Mouse (Mus musculus) fat pad, adult 2 months (tissue): Measurements from ENCODE around the gene Serpinh1.
"Not testable (repeated sequence)": the region's sequence is repeated elsewhere in the genome, so short reads cannot be mapped to it uniquely, and the experiment has no call there.

Source experiments
- DNase-seq: peaks from one replicate; pipeline ENCODE4 v3.0.0-alpha.2; 2011; ENCODE audit warnings: low read depth, low spot score; ENCODE audit errors: extremely low read depth

Gene Serpinh1

DNA sequence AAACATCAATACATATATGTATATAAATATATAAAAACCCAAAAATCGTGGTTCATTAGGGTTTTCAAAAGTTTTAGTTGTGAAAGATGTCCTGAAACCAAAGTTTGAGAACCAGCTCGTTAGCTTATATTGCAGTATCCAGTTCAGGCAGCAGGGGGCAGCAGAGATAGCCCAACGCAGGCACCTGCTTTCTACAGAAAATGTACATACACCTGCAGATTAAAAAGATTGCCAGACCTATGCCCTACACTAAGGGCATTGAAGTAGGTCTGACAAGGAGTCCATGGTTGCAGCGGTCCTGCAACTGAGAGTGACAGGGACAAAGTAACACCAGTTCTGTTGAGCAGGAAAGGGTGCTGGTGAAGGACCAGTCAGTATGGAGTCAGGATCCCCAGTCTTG, 22.4 kb upstream of the Serpinh1 start:
- DNase-seq = no peak

DNA sequence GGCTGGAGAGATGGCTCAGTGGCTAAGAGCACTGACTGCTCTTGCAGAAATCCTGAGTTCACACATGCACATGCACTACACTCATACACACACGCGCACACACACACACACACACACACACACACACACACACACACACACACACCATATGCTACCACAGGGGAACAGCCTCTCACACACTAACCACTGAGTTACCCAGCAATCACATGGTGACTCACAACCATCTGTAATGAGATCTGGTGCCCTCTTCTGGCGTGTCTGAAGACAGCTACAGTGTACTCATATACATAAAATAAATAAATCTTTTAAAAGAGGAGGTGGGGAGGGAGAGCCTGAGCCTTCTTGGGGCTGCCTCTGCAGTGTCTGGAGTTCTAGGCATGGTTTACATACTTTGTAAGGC, 21.3 kb upstream of the Serpinh1 start:
- not testable (repeated sequence) for DNase-seq

DNA sequence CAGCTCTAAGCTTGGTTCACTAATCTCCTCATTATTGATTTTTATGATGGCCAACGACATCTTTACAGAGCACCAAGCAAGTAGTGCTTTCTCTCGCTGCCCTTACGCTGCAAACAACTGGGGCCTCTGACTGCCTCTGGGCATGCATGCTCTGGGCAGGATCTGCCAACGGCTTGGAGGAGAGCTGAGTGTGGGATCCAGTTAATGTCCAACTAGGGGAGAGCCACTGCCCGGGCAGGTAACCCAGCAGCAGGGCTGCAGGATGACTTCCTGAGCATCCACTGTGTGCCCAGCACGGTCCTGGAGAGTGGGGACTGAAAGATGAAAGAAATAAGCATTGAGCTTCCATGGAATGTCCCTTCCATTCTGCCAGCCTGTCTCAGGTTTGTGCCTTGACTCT, 13.7 kb upstream of the Serpinh1 start:
- no peak for DNase-seq

DNA sequence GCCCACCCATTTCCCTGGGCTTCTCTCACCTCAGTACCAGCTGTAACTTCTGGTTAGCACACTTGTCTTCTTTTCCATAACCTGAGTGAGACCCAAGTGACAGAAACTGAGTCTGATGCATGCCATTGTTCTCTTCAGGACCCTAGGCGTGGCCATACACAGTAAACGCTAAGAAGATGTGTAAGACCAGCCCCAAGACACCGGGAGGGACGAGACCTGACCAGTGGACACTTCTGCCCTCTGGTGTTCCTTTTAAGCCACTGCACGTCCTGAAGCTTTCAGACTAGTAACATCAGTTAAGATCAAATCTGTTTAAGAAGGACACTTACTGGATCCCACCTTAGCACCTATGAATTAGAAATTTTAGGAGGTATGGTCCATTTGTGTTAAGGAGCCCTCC, 12.0 kb upstream of the Serpinh1 start:
- DNase-seq = no peak

GRCm38 (mm10) chr7:99362137-99362536, 9.1 kb upstream of the Serpinh1 start:
- DNase-seq = no peak

- no peak for DNase-seq
Observed at GRCm38 (mm10) chr7:99360803-99361414, 7.9 kb upstream of the Serpinh1 start.

- DNase-seq = no peak
Observed at GRCm38 (mm10) chr7:99360021-99360802, 7.2 kb upstream of the Serpinh1 start.

DNA sequence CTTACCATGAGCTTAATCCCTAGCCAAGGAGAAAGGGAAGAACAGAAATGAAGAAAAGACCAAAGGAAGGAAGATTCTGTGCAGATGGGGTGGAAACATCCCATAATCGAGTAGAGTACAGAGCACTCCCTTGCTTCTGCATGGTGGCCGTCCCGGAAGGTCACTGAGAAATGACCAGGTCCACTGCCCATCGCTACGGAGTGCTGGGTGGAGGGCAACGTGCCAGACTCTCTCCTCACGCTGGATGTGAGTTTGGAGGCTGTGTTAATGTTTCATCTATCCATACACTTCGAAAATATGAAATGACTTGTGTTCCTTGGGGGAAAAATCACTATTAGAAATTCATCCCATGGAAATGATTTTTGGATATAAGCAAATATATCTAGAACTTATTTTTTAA, 5.3 kb upstream of the Serpinh1 start:
- DNase-seq = no peak

- DNase-seq = no peak
Observed at GRCm38 (mm10) chr7:99357201-99357600, 4.2 kb upstream of the Serpinh1 start.

DNA sequence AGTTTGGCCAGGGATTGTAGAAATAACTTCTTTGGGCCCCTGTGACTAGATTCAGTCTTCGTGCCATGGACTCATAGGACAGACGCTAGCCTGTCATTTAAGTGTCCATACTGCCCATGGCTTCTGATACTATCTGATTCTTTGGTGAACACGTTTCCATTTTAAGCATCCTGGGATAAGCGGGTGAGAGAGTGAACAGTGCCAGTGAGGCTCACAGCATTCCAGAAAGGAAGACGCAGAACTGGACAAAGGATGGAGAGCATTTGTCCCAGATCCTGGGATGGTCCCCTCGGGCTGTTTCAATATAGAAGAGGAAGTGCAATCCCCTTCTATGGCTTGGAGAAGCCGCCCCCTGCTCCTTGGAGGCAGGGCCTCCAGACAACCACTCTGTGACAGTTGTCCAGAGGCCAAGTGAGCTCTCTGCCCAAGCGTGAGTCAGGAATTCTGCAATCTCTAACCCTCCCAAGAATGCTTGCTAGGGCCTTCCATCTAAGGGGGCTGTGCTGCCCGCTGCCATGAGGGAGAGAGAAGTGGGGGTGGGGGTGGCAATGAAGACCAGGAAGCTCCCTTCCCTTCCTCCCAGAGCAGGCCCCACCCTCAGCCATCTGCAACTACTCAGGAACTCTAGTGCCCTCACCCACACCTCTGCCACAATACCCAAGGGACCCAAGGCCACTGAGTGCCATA, 3.3 kb upstream of the Serpinh1 start:
- DNase-seq = no peak

DNA sequence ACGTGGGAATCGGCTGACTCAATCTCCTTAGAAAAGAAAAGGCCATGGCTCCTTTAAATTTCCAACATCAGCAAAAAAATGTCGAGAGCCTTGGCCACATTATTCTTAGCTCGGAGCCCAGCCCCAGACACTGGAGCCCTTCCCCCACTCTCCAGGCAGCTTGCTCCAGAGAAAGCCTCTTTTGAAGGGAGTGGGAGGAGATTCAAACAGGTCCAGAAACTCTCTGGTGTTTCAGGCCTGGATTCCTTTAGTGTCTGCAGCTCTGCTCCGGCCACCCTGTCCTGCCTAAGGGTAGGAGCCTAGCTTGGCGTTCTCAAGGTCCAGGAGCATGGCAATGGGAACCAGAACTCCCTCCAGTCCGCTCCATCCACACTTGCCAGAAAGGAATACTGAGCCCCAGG, 2.7 kb upstream of the Serpinh1 start:
- no peak for DNase-seq

DNA sequence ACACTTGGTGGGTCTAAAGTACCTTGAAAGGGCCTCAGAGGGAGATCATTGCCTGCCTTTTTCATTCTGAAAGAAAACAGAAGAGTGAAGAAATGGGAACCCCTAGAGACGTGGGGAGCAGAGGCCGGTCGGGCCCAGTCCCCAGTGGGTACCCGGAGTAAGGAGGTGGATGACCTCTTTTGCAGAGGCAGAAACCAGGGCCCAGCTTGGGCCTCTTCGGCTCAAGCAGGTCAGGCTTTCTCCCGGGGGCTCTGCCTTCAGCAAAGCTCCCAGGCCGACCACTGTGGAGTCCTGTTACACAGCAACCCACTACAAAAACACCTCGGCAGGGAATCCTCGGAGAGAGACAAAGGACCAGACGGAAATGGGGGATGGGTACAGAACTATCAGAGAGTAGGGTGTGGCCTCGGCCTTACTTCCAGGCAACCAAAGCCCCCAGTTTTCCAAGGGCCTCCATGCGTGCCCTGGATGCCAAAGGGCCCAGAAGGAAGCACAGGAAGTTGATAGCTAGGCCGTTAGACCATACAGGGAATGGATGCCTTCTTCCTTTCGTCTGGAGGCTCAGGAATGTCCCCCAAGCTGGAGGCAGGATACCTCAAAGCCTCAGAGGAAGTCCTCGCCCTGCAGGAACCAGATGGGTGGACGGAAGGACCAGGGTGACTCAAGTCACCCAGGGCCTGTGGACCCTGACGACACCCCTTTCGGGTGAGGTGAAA, 1.1 kb downstream of the Serpinh1 start:
- no peak for DNase-seq

- no peak for DNase-seq
Observed at GRCm38 (mm10) chr7:99351104-99351801, 1.8 kb downstream of the Serpinh1 start.

DNA sequence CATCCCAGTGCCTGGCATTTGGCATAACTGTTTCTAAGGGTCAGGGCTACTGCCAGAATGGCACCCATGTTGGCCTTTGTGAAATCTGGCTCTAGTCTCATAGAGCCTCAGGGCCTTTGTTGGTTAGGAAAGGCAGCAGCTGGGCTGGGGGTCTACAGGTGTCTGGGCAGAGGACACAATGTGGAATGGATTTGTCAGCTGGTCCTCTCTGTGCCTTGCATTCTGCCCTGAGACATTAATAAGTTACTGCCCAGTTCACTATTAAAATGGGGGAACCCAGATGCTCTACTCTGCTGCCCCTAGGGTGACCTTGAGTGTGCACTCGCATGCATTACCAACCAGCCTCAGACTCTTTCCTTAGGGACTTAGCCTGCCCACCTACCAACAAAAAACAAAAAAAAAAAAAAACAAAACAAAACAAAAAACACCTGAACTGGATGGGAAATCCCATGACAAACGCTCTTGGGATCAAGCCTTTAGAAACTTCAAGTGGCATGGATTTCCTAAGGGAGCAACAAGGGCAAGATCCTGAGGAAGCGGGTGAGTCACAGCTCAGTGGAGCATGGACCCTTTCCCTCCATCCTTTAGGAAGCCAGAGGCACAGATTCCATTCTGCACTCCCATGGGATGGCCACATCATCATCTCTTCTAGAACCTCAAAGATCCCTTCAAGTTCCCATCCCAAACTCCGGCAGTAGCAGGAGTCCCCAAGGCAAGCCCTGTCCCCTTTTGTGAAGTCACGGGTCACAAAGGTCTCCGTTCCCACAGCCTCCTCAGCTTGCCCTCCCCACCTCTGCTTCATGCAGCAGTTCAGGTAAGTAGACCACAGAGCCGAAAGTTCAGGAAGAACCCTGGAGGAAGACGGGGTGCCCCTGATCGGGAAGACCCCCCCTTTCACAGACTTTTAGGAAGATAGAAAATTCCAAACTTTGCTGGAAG, 3.0 kb downstream of the Serpinh1 start:
- no peak for DNase-seq

DNA sequence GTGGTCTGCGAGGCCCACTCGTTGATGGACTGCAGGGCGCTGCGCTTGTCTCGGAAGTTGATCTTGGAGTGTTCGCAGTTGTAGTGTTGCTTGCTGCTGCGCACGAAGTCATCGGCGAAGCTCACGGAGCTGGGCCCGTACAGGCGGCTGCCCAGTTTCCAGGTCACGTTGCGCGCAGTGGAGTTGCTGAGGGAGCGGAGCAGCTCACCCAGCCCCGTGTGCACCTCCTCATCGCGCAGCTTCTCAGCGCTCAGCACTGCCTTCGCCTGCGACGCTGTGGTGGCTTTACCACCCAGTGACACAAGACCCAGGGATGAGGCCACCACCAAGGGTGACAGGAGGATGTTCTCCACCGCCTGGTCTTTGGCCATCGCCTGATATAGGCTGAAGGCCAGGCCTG, 4.2 kb downstream of the Serpinh1 start:
- DNase-seq = no peak

GRCm38 (mm10) chr7:99347268-99347667, 5.8 kb downstream of the Serpinh1 start:
- no peak for DNase-seq

DNA sequence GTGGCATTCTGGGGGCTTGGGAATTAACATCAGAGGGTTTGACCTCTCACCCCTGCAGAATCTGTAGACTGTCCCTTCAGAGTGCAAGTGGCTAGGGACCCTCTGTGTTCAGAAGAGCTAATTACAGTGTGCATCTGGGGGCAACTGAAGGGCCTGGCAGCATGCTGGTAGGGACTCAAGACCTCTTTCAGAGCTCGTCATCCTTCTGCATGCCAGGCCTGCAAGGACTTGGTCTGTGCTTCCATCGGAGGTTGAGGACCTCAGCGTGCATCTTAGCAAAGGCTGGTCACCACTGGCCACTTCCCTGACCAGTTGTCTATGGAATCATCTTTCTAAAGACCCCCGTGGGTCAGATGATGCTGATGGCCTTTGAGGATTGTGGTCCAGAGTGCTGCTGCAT, 9.5 kb downstream of the Serpinh1 start:
- DNase-seq = no peak

DNA sequence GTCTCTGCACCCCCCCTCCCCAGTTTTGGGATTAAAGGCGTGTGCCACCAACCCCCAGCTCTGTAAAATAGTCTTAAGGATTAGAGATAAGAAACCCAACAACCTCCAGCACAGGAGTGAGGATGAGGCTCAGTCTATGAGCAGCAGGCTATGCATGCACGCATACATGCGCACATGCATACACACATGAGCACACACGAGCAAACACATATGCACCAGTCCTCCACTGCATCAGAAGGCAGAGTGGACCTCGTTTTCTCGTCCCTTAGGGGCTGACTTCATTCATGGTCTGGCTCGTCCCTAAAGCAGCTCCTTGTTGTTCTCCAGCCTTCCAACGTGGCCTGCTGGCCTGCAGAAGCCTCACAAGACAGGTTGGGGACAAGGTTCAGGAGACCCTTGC, 12.3 kb downstream of the Serpinh1 start:
- no peak for DNase-seq

- DNase-seq = no peak
Observed at GRCm38 (mm10) chr7:99332774-99333480, 20.1 kb downstream of the Serpinh1 start.
